Mouse (Mus musculus): ENCODE results near the gene Glce. TPM values are rescaled to one million over a fixed set of nuclear protein-coding genes. Genes with fewer than 3 reads are reported as not detected.
A peak's percentile ranks its signal among the peaks of the same experiment; 100 is the strongest.

Glce gene
- polyA plus RNA-seq, 1 experiment from 2014 or later: 10.4 TPM

DNA sequence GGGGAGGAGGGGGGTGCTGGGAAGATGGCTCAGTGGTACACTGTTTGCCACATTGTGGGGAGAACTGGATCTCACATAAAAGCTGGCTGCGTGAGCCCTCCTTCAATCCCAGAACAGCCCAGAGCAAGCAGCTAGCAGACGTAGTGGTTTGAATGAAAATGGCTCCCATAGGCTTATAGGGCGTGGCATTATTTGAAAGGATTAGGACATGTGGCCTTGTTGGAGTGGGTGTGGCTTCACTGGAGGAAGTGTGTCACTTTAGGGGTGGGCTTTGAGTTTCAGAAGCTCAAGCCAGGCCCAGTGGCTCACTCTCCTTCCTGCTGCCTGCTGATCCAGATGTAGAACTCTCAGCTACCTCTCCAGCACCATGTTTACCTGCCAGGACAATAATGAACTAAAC lies 90.2 kb downstream of the Glce start:
- ATAC-seq (ENCODE audit: extremely low read depth, insufficient number of reproducible peaks, low FRiP score, low TSS enrichment): no peak
- Histone ChIP-seq H3K4me3 (no peak overlapping the region), H3K9ac (no peak overlapping the region), H3K9me3 (no peaks in the 10 kb centered on the region), H3K4me2 (no peak overlapping the region), H3K4me1 (peaks cover under 1% of the 10 kb centered on the region; the same call in 1 of the 2 replicates), H3K27ac (replicated peaks) (no peak overlapping the region), H3K36me3 (no peaks in the 10 kb centered on the region), H3K27me3 (replicated peaks) (peaks cover 35% of the 10 kb centered on the region)
- 82% methylated on average over 3 of the region's 3 CpGs for WGBS

DNA sequence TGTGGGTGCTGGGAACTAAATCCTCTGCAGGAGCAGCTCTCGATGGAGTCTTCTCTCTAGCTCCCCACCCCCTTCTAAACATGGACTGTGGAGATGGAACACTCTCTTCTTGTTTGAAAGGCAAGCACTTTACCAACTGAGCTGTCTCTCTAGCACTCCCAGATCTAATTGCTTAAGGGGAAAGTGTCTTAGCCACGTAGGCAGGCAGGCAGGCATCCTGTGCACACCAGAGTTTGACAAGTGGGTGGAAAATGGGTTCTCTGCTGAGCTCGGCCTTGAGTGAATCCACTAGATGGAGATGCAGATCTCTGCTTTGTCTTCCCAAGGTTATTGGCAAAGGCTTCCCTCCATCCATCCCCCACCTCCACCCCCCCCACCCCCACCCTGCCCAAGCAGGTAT lies 94.4 kb downstream of the Glce start:
- peaks cover 63% of the 10 kb centered on the region for H3K27me3 ChIP-seq (replicated peaks)
- peaks cover 10% of the 10 kb centered on the region for H3K4me1 ChIP-seq
- no peak for ATAC-seq (ENCODE audit: extremely low read depth, insufficient number of reproducible peaks, low FRiP score, low TSS enrichment)
- H3K4me3 ChIP-seq: no peak overlapping the region
- H3K9me3 ChIP-seq: no peaks in the 10 kb centered on the region
- H3K27ac ChIP-seq (replicated peaks): no peak overlapping the region
- H3K4me2 ChIP-seq: no peak overlapping the region
- no peaks in the 10 kb centered on the region for H3K36me3 ChIP-seq
- WGBS: 39% methylated on average over 3 of the region's 3 CpGs
- H3K9ac ChIP-seq: no peak overlapping the region

DNA sequence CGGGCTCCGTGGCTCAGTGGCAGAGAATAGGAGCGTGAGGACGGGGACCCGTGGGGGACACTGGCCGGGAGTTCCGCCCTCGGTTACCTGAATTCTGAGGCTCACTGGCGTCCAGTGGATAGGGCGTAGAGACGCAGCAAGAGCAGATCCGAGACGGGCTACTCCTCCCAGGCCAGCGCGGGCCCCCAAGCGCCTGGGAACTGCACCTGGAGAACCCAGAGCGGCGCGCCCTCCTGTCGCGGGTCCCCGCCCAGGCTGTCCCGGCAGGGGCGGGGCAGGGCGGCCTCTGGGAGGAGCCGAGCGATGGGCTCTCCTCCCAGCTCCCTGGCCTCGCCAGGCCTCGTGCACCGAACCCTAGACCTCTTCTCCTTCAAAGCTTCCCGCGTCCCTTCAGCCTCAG lies 95.9 kb downstream of the Glce start, which contains the start of gene Paqr5:
Gene Paqr5, minus strand, starts transcription at position 257 of the 400 bp plus-strand sequence.
- peak within 1 kb of the TSS; percentile 57 for H3K4me3 ChIP-seq
- H3K4me1 ChIP-seq: peaks cover 10% of the 10 kb centered on the region
- no peaks in the 10 kb centered on the region for H3K36me3 ChIP-seq
- WGBS: under 1% methylated on average over 32 of the region's 32 CpGs
- peak within 1 kb of the TSS; percentile 73 for H3K9ac ChIP-seq
- no peaks in the 10 kb centered on the region for H3K9me3 ChIP-seq
- H3K4me2 ChIP-seq: peak within 1 kb of the TSS; percentile 87
- H3K27ac ChIP-seq (replicated peaks): no peak within 1 kb of the TSS
- no peak for ATAC-seq (ENCODE audit: extremely low read depth, insufficient number of reproducible peaks, low FRiP score, low TSS enrichment)
- peaks cover 63% of the 10 kb centered on the region for H3K27me3 ChIP-seq (replicated peaks)

DNA sequence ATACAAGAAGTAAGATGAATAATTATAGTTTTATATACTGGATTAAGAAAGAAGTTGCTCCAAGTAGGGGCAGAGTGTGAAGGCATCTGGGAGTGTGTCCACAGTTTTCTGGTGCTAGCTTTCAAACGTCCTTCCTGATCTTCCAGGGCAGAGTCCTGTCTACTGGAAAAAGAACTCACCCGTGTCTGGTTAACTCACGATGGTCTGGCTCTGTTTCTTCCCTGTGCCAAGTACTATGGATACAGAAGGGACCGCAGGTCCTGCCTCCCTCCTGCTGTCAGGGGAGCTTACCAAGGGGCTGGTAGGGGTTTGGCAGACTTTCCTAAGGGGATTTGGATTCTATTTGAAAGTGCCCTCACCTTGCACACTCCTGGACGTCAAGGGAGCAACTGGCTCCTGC lies 97.4 kb downstream of the Glce start:
- 47% methylated on average over 5 of the region's 5 CpGs for WGBS
- peaks cover 10% of the 10 kb centered on the region for H3K4me1 ChIP-seq
- peaks cover 55% of the 10 kb centered on the region for H3K27me3 ChIP-seq (replicated peaks)
- no peaks in the 10 kb centered on the region for H3K36me3 ChIP-seq
- no peak overlapping the region for H3K27ac ChIP-seq (replicated peaks)
- no peaks in the 10 kb centered on the region for H3K9me3 ChIP-seq
- H3K4me2 ChIP-seq: no peak overlapping the region
- H3K9ac ChIP-seq: no peak overlapping the region
- ATAC-seq (ENCODE audit: extremely low read depth, insufficient number of reproducible peaks, low FRiP score, low TSS enrichment): no peak
- H3K4me3 ChIP-seq: no peak overlapping the region

DNA sequence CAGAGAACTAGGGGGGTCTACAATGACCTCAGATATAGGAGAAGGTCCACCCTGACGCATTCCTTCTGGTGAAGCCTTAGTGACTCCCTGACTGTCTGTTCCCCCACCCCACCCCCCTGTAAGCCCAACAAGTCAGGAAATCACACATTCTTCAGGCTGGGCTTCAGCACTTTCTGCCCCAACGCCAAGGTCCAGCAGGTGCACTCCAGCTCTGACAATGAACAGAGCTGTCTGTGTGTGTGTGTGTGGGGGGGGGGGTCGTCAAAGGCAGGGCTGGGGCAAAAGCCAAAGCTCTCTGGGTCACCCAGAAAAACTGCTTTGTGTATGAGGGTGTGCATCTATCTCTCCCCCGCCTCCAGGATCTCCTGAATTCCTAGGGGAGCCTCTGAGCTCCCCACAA lies 98.6 kb downstream of the Glce start:
- Histone ChIP-seq H3K4me2 (no peak overlapping the region), H3K9me3 (no peaks in the 10 kb centered on the region), H3K36me3 (no peaks in the 10 kb centered on the region), H3K9ac (no peak overlapping the region), H3K27me3 (replicated peaks) (peaks cover 48% of the 10 kb centered on the region), H3K4me3 (no peak overlapping the region), H3K27ac (replicated peaks) (no peak overlapping the region), H3K4me1 (peaks cover 10% of the 10 kb centered on the region)
- no peak for ATAC-seq (ENCODE audit: extremely low read depth, insufficient number of reproducible peaks, low FRiP score, low TSS enrichment)
- WGBS: 27% methylated on average over 4 of the region's 4 CpGs

DNA sequence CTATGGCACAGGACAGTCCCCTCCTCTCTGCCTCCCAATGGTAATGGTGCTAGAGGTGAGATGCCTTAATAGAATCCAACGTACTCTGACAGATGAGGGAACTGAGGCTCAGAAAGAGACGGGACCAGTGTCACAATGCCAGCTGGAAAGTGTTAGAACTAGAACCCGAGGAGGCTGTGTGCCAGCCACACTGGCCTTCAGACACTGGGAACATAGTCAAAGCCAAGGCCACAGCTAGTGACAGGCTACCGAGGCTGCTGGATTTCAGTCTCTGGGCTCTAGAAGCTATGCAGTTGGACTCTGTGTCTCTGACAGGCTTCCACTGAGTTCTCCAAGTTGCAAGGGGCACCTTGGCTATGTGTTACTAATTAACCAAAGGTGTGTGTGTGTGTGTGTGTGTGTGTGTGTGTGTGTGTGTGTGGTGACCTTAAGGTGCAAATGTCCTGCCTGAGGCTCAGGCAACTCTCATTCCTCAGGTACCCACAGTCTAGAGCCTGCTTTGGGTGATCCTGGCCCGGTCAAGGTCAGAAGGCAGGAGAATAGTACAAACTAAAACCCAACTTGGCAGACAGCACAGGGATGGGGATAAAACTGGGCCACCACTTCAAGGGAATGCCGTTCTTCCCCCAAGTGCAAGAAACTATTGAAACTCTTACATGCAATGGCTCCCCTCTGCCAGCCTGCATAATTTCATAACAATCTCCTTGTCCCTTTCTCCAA lies 99.3 kb downstream of the Glce start:
- Histone ChIP-seq H3K36me3 (no peaks in the 10 kb centered on the region), H3K4me2 (no peak overlapping the region), H3K9ac (no peak overlapping the region), H3K4me3 (no peak overlapping the region), H3K27ac (replicated peaks) (no peak overlapping the region), H3K4me1 (peaks cover 10% of the 10 kb centered on the region), H3K27me3 (replicated peaks) (peaks cover 40% of the 10 kb centered on the region), H3K9me3 (no peaks in the 10 kb centered on the region)
- ATAC-seq (ENCODE audit: extremely low read depth, insufficient number of reproducible peaks, low FRiP score, low TSS enrichment): no peak
- WGBS: 76% methylated on average over 6 of the region's 6 CpGs

DNA sequence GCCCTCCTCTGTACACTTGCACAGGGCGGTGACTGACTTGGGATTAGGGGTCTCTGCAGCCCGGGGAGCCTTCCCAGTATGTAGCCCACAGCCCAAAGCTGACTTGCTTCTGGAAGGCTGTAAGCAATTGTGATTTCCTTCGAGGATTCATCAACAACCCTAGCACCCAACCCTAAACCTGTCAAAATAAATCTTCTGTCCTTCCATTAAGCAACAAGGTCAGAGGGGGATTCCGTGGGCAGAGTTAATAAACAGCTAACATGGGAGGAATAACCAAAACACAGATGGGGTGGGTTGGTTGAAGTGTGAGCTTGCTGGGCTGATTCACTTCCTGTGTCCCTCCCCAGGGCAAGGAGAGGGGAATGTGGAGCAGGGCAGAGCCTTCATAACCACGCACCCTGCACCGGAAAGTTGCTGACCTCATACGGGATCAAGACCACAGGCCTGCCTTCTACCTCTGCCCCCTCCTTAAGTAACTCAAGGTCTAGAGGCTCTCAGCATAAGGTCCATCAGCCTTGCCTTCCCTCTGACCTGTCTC lies 100.8 kb downstream of the Glce start:
- Histone ChIP-seq H3K9ac (no peak overlapping the region), H3K4me3 (no peak overlapping the region), H3K36me3 (no peaks in the 10 kb centered on the region), H3K9me3 (no peaks in the 10 kb centered on the region), H3K27ac (replicated peaks) (no peak overlapping the region), H3K4me1 (peaks cover 4% of the 10 kb centered on the region), H3K4me2 (no peak overlapping the region), H3K27me3 (replicated peaks) (peaks cover 25% of the 10 kb centered on the region)
- WGBS: 58% methylated on average over 7 of the region's 7 CpGs
- no peak for ATAC-seq (ENCODE audit: extremely low read depth, insufficient number of reproducible peaks, low FRiP score, low TSS enrichment)

DNA sequence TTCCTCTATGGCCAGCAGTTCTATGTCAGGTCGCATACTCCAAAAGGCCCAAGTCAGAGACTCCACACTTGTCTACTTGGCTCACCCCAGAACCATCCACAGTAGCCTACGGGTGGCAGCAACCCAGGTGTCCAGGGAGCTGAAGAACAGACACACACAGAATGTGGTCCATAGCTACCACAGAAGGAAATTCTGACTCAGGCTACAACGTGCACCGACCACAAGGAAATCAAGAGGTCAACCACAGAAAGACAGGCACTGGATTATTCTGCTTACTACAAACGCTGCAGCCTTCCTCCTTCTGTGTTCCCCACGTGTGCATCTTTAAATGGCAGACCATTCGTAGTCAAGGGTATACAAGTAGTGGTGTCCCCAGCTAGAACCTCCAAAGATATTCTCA lies 102.2 kb downstream of the Glce start:
- Histone ChIP-seq H3K27ac (replicated peaks) (no peak overlapping the region), H3K4me3 (no peak overlapping the region), H3K4me2 (no peak overlapping the region), H3K9me3 (no peaks in the 10 kb centered on the region), H3K36me3 (no peaks in the 10 kb centered on the region), H3K4me1 (no peaks in the 10 kb centered on the region; the same call in 1 of the 2 replicates), H3K27me3 (replicated peaks) (peaks cover 13% of the 10 kb centered on the region), H3K9ac (no peak overlapping the region)
- ATAC-seq (ENCODE audit: extremely low read depth, insufficient number of reproducible peaks, low FRiP score, low TSS enrichment): no peak
- WGBS: 80% methylated on average over 7 of the region's 7 CpGs

DNA sequence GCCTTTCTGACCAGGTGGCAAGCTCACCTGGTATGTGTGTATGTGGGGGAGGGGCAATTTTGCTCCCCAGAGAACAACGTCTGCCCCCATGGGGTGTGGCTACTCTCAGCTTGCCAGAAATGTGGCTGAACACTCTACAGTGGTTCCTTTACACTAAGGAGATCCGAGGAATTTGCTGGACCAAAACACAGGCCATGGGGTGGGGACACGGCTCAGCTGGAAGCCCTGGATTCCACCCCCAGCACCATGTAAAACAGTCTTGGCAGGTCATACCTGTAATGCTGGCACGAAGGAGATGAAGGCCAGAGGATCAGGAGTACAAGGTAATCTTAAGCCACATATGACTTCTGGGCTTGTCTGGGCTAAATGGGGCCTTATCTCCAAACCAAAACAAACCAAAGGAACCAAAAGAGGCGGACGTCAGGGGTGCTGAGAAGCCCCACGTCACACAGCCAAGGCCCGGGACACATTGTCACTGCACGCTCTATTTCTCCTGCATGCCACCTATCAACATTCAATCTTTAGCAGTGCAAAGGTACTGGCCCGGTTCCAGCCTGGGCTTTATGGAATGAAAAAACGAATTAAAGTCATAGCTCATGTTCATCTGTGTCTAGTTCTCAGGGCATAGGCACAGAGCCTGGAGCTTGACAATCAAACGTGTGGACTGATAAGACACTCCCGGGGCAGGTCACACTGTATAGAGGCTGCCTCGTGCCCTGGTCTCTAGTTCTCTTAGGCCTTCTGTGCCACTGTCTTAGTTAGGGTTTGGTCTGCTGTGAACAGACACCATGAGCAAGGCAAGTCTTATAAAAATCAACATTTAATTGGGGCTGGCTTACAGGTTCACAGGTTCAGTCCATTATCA lies 104.0 kb downstream of the Glce start:
- H3K36me3 ChIP-seq: no peaks in the 10 kb centered on the region
- ATAC-seq (ENCODE audit: extremely low read depth, insufficient number of reproducible peaks, low FRiP score, low TSS enrichment): no peak
- WGBS: 36% methylated on average over 14 of the region's 14 CpGs

DNA sequence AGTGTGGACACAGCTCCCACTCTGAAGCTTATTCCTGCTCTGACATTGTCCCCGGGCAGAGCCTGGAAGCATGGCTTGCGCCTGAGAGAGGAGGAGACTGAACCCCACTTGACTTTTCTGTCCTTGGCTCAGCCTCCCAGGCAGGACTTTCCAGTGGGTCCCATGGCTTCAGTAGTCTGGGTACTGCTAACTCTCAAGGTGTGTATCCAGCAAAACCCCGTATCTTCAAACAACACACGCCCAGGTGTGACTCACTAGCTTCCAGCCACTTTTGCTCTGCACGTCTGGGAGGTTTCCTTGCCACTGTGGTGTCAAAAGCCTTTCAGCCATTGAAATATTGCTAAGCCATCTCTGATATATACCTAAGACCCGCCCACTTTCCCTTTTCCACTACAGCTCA lies 105.1 kb downstream of the Glce start:
- H3K36me3 ChIP-seq: no peaks in the 10 kb centered on the region
- WGBS: 65% methylated on average over 6 of the region's 6 CpGs
- H3K4me1 ChIP-seq: no peaks in the 10 kb centered on the region; the same call in 1 of the 2 replicates
- no peak overlapping the region for H3K4me2 ChIP-seq
- ATAC-seq (ENCODE audit: extremely low read depth, insufficient number of reproducible peaks, low FRiP score, low TSS enrichment): no peak
- H3K9ac ChIP-seq: no peak overlapping the region
- H3K9me3 ChIP-seq: no peaks in the 10 kb centered on the region
- H3K27ac ChIP-seq (replicated peaks): no peak overlapping the region
- no peak overlapping the region for H3K4me3 ChIP-seq
- H3K27me3 ChIP-seq (replicated peaks): no peaks in the 10 kb centered on the region

More for the DNA sequence above, 104.0 kb downstream of the Glce start:
- Histone ChIP-seq H3K9me3 (no peaks in the 10 kb centered on the region), H3K27ac (replicated peaks) (no peak overlapping the region), H3K4me2 (no peak overlapping the region), H3K4me3 (no peak overlapping the region), H3K4me1 (no peaks in the 10 kb centered on the region; the same call in 1 of the 2 replicates), H3K27me3 (replicated peaks) (no peaks in the 10 kb centered on the region; the same call in 1 of the 2 replicates), H3K9ac (no peak overlapping the region)

DNA sequence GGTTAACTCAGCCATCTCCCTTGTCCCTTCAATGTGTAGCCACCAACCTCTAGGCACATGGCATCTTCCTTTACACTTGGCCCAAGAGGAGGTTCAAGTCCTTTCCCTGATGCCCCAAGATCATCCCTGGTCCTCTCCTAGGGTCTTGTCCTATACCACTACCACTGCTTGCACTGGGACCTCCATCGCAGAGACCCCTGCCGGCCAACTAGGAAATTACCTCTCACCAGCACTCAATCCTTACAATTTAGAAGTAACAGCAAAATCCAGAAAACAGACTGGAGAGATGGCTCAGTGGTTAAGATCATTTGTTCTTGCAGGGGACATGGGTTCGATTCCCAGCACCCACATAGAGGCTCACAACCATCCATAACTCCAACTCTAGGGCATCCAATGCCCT lies 107.0 kb downstream of the Glce start:
- ATAC-seq (ENCODE audit: extremely low read depth, insufficient number of reproducible peaks, low FRiP score, low TSS enrichment): no peak
- H3K9ac ChIP-seq: no peak overlapping the region
- H3K9me3 ChIP-seq: no peaks in the 10 kb centered on the region
- H3K4me3 ChIP-seq: no peak overlapping the region
- no peak overlapping the region for H3K4me2 ChIP-seq
- peaks cover under 1% of the 10 kb centered on the region; the same call in 1 of the 2 replicates for H3K4me1 ChIP-seq
- H3K36me3 ChIP-seq: no peaks in the 10 kb centered on the region
- H3K27me3 ChIP-seq (replicated peaks): no peaks in the 10 kb centered on the region
- WGBS: 49% methylated on average over 3 of the region's 3 CpGs
- H3K27ac ChIP-seq (replicated peaks): no peak overlapping the region
